Mouse (Mus musculus) midbrain, embryonic 11.5 days (tissue): Measurements from ENCODE around the gene Prkaa2. TPM values are rescaled to one million over a fixed set of nuclear protein-coding genes. Genes with fewer than 3 reads are reported as not detected.
A peak's percentile ranks its signal among the peaks of the same experiment; 100 is the strongest.

Experiments
- ATAC-seq: fragments of 200-750 bp; cut with Nextera tagmentation; 2 replicates; pipeline ENCODE4 v1.8.0; 2017; ENCODE audit warnings: moderate TSS enrichment, moderate library complexity; ENCODE audit not compliant: low FRiP score
- DNase-seq: peaks from one replicate; pipeline ENCODE4 v3.0.0; 2015; ENCODE audit warnings: low spot score; ENCODE audit errors: missing footprints
- H3K27ac ChIP-seq: fragments of 300-500 bp; sonication (generic); 2 replicates; pipeline ENCODE4 v1.5.1; 2014; ENCODE audit warnings: low read depth, low read length
- H3K27me3 ChIP-seq: fragments of 300-500 bp; sonication (generic); 2 replicates; pipeline ENCODE4 v1.6.1; 2014; ENCODE audit warnings: mild to moderate bottlenecking, low read length, moderate library complexity, mixed read lengths; ENCODE audit not compliant: control insufficient read depth, insufficient read depth
- H3K36me3 ChIP-seq: fragments of 300-500 bp; sonication (generic); 2 replicates; pipeline ENCODE4 v1.6.1; 2014; ENCODE audit warnings: mild to moderate bottlenecking, low read length, moderate library complexity, mixed read lengths; ENCODE audit not compliant: control insufficient read depth, insufficient read depth
- H3K4me1 ChIP-seq: fragments of 300-500 bp; sonication (generic); 2 replicates; pipeline ENCODE4 v1.6.1; 2014; ENCODE audit warnings: low read length; ENCODE audit not compliant: control insufficient read depth, insufficient read depth
- H3K4me2 ChIP-seq: fragments of 300-500 bp; sonication (generic); 2 replicates; pipeline ENCODE4 v1.6.1; 2014; ENCODE audit warnings: mild to moderate bottlenecking, moderate library complexity
- H3K4me3 ChIP-seq: fragments of 300-500 bp; sonication (generic); 2 replicates; pipeline ENCODE4 v1.5.1; 2014; ENCODE audit warnings: low read depth, low read length
- H3K9ac ChIP-seq: fragments of 300-500 bp; sonication (generic); 2 replicates; pipeline ENCODE4 v1.6.1; 2014; ENCODE audit warnings: low read length
- H3K9me3 ChIP-seq: fragments of 300-500 bp; sonication (generic); 2 replicates; pipeline ENCODE4 v1.6.1; 2016; ENCODE audit warnings: low read length; ENCODE audit not compliant: control insufficient read depth
- WGBS: fragments of 180-500 bp; shearing (Covaris S2); extraction: QIAGEN DNeasy Blood & Tissue Kit; methylation state at CpG from one replicate; pipeline ENCODE4 v1.1.7; 2014; 5-methylcytosine and 5-hydroxymethylcytosine counted together
- polyA plus RNA-seq: library from polyadenylated mRNA; unstranded; fragments of >200 nt; fragmentation: Nextera tagmentation; extraction: Ambion mirVana; gene quantifications from 2 replicates; pipeline ENCODE4 v1.2.1, GENCODE M21; 2014

Gene Prkaa2
- polyA plus RNA-seq = 3.7 and 4.4 TPM in 2 replicates

- Histone ChIP-seq H3K27ac (no peak within 1 kb of the TSS; the same call in 1 of the 2 replicates), H3K36me3 (no peaks in the 10 kb centered on the region), H3K4me2 (peak within 1 kb of the TSS; percentile 91), H3K9ac (peak within 1 kb of the TSS; percentile 88), H3K27me3 (peaks cover 5% of the 10 kb centered on the region), H3K9me3 (no peaks in the 10 kb centered on the region), H3K4me1 (peaks cover 9% of the 10 kb centered on the region), H3K4me3 (peak within 1 kb of the TSS; percentile 74)
- ATAC-seq (peak; percentile 91), DNase-seq (peak; percentile 94)
- under 1% methylated on average over 77 of the region's 80 CpGs for WGBS
These were observed at the start of gene Prkaa2 for GRCm38 (mm10) chr4:105109199-105109989. Prkaa2 (minus strand) TSS chr4:105109890.

GRCm38 (mm10) chr4:105159531-105159870 is 49.8 kb upstream of the Prkaa2 start:
- peaks cover 11% of the 10 kb centered on the region for H3K4me1 ChIP-seq
- peaks cover 5% of the 10 kb centered on the region; the same call in 1 of the 2 replicates for H3K36me3 ChIP-seq
- ATAC-seq (no peak), DNase-seq (no peak)
- peak overlapping the region; percentile 94 for H3K4me3 ChIP-seq
- H3K9ac ChIP-seq = peak overlapping the region; percentile 93
- H3K27me3 ChIP-seq = no peaks in the 10 kb centered on the region
- peak overlapping the region; percentile 51 for H3K4me2 ChIP-seq
- no peaks in the 10 kb centered on the region for H3K9me3 ChIP-seq
- H3K27ac ChIP-seq = no peak overlapping the region
- WGBS = 18% methylated on average over 6 of the region's 6 CpGs

DNA sequence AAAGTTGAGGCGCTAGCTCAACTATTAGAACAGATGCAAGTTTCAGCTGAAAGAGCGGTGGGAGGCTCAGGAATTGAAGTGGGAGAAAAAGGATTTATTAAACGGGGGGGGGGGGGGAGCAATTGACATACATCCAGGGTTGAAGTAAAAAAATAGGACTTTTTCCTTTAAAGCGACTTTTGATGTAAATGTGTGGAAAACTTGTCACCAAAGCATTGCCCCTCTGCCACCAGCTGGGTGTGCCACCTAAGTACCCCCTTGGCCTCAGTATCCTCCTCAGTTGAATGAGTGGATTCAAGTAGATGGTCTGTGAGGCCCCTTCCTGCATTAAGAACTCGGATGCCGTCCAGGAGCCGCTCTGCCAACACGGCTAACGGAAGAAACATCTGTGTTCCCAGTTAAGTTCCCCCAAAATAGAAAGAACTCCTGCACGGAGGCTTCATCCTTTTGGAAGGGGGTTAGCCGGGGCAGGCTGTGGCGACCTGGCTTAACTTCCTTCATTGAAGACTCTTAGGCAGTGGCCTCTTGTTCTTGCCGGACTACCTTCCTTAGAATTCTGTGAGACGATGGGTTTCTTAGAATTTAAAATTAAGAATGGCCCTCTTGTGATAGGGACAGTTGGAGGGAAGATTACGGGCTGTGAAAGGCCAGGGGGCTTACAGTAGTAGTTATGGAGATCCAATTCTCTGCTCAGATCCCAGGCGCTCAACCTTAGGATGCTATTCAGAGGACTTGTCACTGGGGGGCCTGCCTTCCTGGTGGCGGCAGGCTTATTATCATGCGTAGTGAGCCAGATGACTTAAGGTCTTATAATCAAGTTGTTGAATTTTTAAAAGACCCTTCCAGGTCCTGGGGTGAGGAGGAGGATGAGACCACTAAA is 49.2 kb upstream of the Prkaa2 start:
- H3K27me3 ChIP-seq = no peaks in the 10 kb centered on the region
- no peak for ATAC-seq
- peak overlapping the region; percentile 93 for H3K9ac ChIP-seq
- H3K4me1 ChIP-seq = peaks cover 11% of the 10 kb centered on the region
- H3K4me3 ChIP-seq = peak overlapping the region; percentile 94
- H3K9me3 ChIP-seq = no peaks in the 10 kb centered on the region
- DNase-seq = peak; percentile 94
- peak overlapping the region; percentile 90; the same call in 1 of the 2 replicates for H3K27ac ChIP-seq
- peak overlapping the region; percentile 51 for H3K4me2 ChIP-seq
- peaks cover 5% of the 10 kb centered on the region; the same call in 1 of the 2 replicates for H3K36me3 ChIP-seq
- WGBS = under 1% methylated on average over 18 of the region's 18 CpGs

DNA sequence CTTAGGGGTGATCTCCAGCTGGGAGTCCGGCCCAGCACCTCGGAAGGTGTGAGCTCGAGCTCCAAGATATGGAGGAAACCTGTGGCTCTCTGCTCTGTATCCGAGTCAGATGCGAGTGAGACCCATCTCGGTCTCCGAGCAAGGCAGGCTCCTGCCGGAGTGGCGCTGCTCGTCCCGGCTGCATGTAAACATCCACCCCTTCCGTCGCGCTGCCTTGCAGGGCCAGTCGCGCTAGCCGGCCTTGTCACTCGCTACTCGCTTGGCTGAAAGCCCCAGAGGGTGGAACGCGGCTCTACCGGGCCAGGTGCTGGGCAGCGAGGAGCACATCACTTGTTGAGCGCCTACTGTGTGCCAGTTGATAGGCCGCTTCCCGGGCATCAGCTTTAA is 48.5 kb upstream of the Prkaa2 start:
- Histone ChIP-seq H3K4me3 (peak overlapping the region; percentile 94), H3K9ac (peak overlapping the region; percentile 93), H3K9me3 (no peaks in the 10 kb centered on the region), H3K4me2 (peak overlapping the region; percentile 51), H3K36me3 (peaks cover 5% of the 10 kb centered on the region; the same call in 1 of the 2 replicates), H3K4me1 (peaks cover 11% of the 10 kb centered on the region), H3K27ac (peak overlapping the region; percentile 90), H3K27me3 (no peaks in the 10 kb centered on the region)
- ATAC-seq = peak; percentile 73
- under 1% methylated on average over 26 of the region's 26 CpGs for WGBS
- peak; percentile 97 for DNase-seq

- peak within 1 kb of the TSS; percentile 94 for H3K4me3 ChIP-seq
- H3K9ac ChIP-seq = peak within 1 kb of the TSS; percentile 93
- peaks cover 5% of the 10 kb centered on the region; the same call in 1 of the 2 replicates for H3K36me3 ChIP-seq
- DNase-seq (peak; percentile 98), ATAC-seq (peak; percentile 88)
- peak within 1 kb of the TSS; percentile 51 for H3K4me2 ChIP-seq
- no peaks in the 10 kb centered on the region for H3K9me3 ChIP-seq
- WGBS = under 1% methylated on average over 77 of the region's 77 CpGs
- H3K27ac ChIP-seq = peak within 1 kb of the TSS; percentile 90
- H3K27me3 ChIP-seq = no peaks in the 10 kb centered on the region
- peaks cover 11% of the 10 kb centered on the region for H3K4me1 ChIP-seq
These were observed 47.8 kb upstream of the Prkaa2 start, which contains the start of gene Plpp3 for GRCm38 (mm10) chr4:105157276-105158168. Plpp3 (plus strand) TSS chr4:105157347.

GRCm38 (mm10) chr4:105156955-105157275 is 47.2 kb upstream of the Prkaa2 start:
- Histone ChIP-seq H3K36me3 (peaks cover 3% of the 10 kb centered on the region; the same call in 1 of the 2 replicates), H3K4me2 (peak overlapping the region; percentile 51), H3K4me3 (peak overlapping the region; percentile 94), H3K9ac (peak overlapping the region; percentile 93), H3K27me3 (no peaks in the 10 kb centered on the region), H3K4me1 (peaks cover 8% of the 10 kb centered on the region), H3K27ac (peak overlapping the region; percentile 90; the same call in 1 of the 2 replicates), H3K9me3 (no peaks in the 10 kb centered on the region)
- no peak for ATAC-seq
- no peak for DNase-seq
- 1% methylated on average over 4 of the region's 4 CpGs for WGBS

DNA sequence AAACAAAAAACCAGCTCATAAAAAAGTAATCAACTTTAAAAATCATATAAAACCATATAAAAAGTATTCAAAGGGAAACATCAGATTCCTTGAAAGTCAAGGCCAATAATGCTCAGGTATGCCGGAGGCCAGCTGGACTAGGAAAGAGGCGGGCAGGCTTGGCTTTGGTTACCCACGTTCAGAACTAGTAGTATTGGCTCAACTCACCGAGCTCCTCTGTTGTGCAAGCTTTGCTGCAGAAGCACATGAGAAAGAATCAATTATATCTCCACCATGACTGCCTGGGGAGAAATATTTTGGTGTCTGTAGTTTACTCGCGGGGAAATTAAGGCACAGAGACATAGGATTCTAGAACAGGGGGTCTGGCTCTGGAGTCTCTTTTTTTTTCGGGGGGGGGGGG is 46.6 kb upstream of the Prkaa2 start:
- ATAC-seq = no peak
- Histone ChIP-seq H3K4me1 (peaks cover 8% of the 10 kb centered on the region), H3K9me3 (no peaks in the 10 kb centered on the region), H3K27me3 (no peaks in the 10 kb centered on the region), H3K4me2 (no peak overlapping the region), H3K9ac (no peak overlapping the region), H3K4me3 (no peak overlapping the region), H3K27ac (no peak overlapping the region), H3K36me3 (no peaks in the 10 kb centered on the region)
- DNase-seq = no peak
- WGBS = 82% methylated on average over 7 of the region's 7 CpGs

- no peaks in the 10 kb centered on the region for H3K36me3 ChIP-seq
- no peak for ATAC-seq
- no peak overlapping the region for H3K27ac ChIP-seq
- no peaks in the 10 kb centered on the region for H3K4me1 ChIP-seq
- no peak overlapping the region for H3K4me2 ChIP-seq
- 86% methylated on average over 3 of the region's 3 CpGs for WGBS
- no peaks in the 10 kb centered on the region for H3K27me3 ChIP-seq
- no peaks in the 10 kb centered on the region for H3K9me3 ChIP-seq
- no peak overlapping the region for H3K4me3 ChIP-seq
- H3K9ac ChIP-seq = no peak overlapping the region
- no peak for DNase-seq
These were observed 43.5 kb upstream of the Prkaa2 start for GRCm38 (mm10) chr4:105153227-105153626.
